Mouse (Mus musculus): ENCODE measurements around the gene Pnlip.

The Pnlip gene

DNA sequence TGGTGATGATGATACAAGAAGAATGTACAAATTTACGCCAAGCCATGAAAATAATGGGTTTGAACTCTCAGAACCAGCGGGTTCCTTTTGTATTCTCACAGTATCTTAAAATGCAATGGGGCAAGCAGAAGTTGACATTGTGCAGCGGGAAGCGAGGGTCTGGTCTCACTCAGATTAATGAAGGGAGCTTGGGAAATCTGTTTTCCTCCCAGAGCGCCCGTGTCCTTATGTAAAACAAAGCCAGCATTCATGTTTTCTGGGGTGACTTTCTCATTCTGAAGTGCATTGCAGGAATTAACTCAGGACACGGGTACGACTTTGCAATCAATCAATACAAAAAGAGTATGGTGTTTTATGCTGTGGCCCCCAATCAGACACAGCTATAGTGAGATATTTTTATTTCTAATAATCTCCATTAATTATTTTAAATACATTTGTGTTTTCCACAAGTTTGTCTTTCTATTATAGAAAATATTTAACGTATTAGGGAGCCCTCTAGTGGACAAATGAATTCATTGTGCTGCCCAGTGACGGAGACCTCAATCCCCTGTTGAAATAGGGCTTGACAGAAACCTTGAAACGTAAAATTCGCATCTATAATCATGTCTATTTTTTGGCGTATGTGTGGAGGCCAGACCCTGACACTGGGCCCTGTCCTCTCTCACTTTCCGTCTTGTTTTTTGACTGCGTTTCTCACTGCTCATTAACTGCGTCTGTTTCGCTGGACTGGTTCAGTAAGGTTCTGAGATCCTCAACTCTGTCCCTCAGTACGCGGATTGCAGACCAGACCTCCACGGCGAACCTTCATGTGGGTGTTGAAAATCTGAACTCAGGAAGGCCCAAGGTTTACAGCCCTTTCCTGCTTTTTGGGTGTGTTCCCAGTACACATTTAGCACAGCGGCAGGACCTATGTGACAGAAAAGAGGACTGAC, 24.6 kb upstream of the Pnlip start:
- TF ChIP-seq POU5F1 (IDR thresholded peaks at IDR 0.05; ENCODE audit: borderline replicate concordance, low read length), result no peak
- peak; percentile 68 for TF ChIP-seq CTCF (conservative IDR thresholded peaks at IDR 0.05; ENCODE audit: low read length)
- Histone ChIP-seq H3K9me3 (ENCODE audit: low read length) (peaks cover 10% of the 10 kb centered on the region), H3K27me3 (ENCODE audit: insufficient read depth, low read length) (peaks cover 2% of the 10 kb centered on the region; the same call in 1 of the 2 replicates), H3K4me1 (replicated peaks; ENCODE audit: low read depth, low read length) (peaks cover 7% of the 10 kb centered on the region; the same call in 1 of the 2 replicates), H3K36me3 (ENCODE audit: insufficient read depth, low read length) (no peaks in the 10 kb centered on the region), H3K4me3 (replicated peaks; ENCODE audit: low read length) (no peak overlapping the region)

- no peaks in the 10 kb centered on the region for H3K36me3 ChIP-seq (ENCODE audit: insufficient read depth, low read length)
- H3K27me3 ChIP-seq (ENCODE audit: insufficient read depth, low read length), result peaks cover 2% of the 10 kb centered on the region; the same call in 1 of the 2 replicates
- peaks cover 7% of the 10 kb centered on the region; the same call in 1 of the 2 replicates for H3K4me1 ChIP-seq (replicated peaks; ENCODE audit: low read depth, low read length)
- TF ChIP-seq NANOG (IDR thresholded peaks at IDR 0.05; ENCODE audit: borderline replicate concordance, low read length), result no peak
- H3K9me3 ChIP-seq (ENCODE audit: low read length), result no peaks in the 10 kb centered on the region
- H3K4me3 ChIP-seq (replicated peaks; ENCODE audit: low read length), result no peak overlapping the region
Measured at GRCm38 (mm10) chr19:58629351-58629773, 22.9 kb upstream of the Pnlip start.

DNA sequence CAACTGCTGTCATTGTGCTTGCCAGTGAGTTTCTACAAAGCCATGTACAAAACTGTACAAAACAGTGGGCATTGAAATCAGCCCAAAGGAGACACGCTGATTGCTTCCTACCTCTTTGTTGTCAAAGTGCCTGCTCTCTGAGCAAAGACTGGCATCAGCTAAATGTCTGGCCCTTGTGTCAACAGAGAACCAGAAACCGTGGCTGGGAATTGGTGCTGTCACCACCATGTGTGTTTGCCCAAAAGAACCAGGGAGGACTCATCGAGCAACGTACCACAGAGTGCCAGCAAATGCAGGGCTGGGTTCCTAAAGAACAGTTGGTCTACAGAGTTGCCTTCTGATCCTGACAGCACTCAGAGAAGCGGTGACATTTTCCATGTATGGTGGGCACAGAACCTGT, 2.3 kb upstream of the Pnlip start:
- Histone ChIP-seq H3K27me3 (ENCODE audit: insufficient read depth, low read length) (no peaks in the 10 kb centered on the region), H3K36me3 (ENCODE audit: insufficient read depth, low read length) (no peaks in the 10 kb centered on the region), H3K4me1 (replicated peaks; ENCODE audit: low read depth, low read length) (no peaks in the 10 kb centered on the region), H3K4me3 (replicated peaks; ENCODE audit: low read length) (no peak overlapping the region), H3K9me3 (ENCODE audit: low read length) (0 out of 2 replicates have a peak, but pooled peaks cover 3% of the 10 kb centered on the region)
- no peak for TF ChIP-seq NANOG (IDR thresholded peaks at IDR 0.05; ENCODE audit: borderline replicate concordance, low read length)
- TF ChIP-seq CTCF (conservative IDR thresholded peaks at IDR 0.05; ENCODE audit: low read length), result no peak
- TF ChIP-seq POU5F1 (IDR thresholded peaks at IDR 0.05; ENCODE audit: borderline replicate concordance, low read length), result no peak

DNA sequence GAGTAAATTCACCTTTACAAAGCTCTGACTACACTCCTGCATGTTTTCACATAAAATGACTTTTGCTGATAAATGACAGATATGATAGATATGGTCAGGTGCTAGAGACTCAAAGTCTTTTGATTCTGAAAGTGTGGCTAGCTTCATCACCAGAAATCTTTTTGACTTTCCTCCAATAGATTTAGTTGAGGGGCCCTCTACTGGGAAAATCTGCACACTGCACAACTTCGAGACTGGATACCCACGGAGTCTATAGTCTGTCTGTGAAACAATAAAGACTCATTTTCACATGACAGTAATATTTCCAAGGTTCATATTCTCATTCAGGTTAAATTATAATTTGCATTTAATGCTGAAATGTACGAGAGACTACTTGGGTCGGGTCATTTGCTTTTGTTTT, 9.8 kb downstream of the Pnlip start:
- no peak for TF ChIP-seq NANOG (IDR thresholded peaks at IDR 0.05; ENCODE audit: borderline replicate concordance, low read length)
- TF ChIP-seq CTCF (conservative IDR thresholded peaks at IDR 0.05; ENCODE audit: low read length), result peak; percentile 39
- no peaks in the 10 kb centered on the region for H3K36me3 ChIP-seq (ENCODE audit: insufficient read depth, low read length)
- H3K4me3 ChIP-seq (replicated peaks; ENCODE audit: low read length), result no peak overlapping the region
- no peaks in the 10 kb centered on the region for H3K9me3 ChIP-seq (ENCODE audit: low read length)
- no peaks in the 10 kb centered on the region for H3K4me1 ChIP-seq (replicated peaks; ENCODE audit: low read depth, low read length)
- H3K27me3 ChIP-seq (ENCODE audit: insufficient read depth, low read length), result no peaks in the 10 kb centered on the region

GRCm38 (mm10) chr19:58663317-58663716, 11.0 kb downstream of the Pnlip start:
- H3K9me3 ChIP-seq (ENCODE audit: low read length), result no peaks in the 10 kb centered on the region
- no peaks in the 10 kb centered on the region for H3K36me3 ChIP-seq (ENCODE audit: insufficient read depth, low read length)
- H3K4me1 ChIP-seq (replicated peaks; ENCODE audit: low read depth, low read length), result no peaks in the 10 kb centered on the region
- no peak for TF ChIP-seq CTCF (conservative IDR thresholded peaks at IDR 0.05; ENCODE audit: low read length)
- TF ChIP-seq NANOG (IDR thresholded peaks at IDR 0.05; ENCODE audit: borderline replicate concordance, low read length), result no peak
- TF ChIP-seq POU5F1 (IDR thresholded peaks at IDR 0.05; ENCODE audit: borderline replicate concordance, low read length), result no peak
- no peak overlapping the region for H3K4me3 ChIP-seq (replicated peaks; ENCODE audit: low read length)
- H3K27me3 ChIP-seq (ENCODE audit: insufficient read depth, low read length), result no peaks in the 10 kb centered on the region

GRCm38 (mm10) chr19:58664901-58665300, 12.6 kb downstream of the Pnlip start:
- no peaks in the 10 kb centered on the region for H3K9me3 ChIP-seq (ENCODE audit: low read length)

DNA sequence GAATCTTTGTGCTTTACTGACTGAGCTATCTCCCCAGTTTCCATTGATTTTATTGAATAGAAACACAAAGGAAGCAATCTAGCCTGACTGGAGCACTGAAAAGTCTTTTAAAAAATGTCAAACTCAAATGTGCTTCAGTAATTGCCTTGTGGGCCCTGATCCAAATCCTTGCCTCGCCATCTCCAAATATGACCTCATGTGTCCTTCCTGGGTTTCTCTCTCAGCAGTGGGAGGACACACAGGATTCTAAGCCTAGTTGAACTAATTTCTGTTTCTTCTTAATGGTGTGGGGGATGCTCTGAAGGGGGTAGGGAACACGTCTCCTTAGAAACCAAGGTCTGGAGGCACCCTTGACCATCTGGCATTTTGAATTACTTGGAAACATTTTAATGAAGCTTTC, 22.3 kb downstream of the Pnlip start:
- no peaks in the 10 kb centered on the region for H3K4me1 ChIP-seq (replicated peaks; ENCODE audit: low read depth, low read length)
- no peaks in the 10 kb centered on the region for H3K9me3 ChIP-seq (ENCODE audit: low read length)
- no peak overlapping the region for H3K4me3 ChIP-seq (replicated peaks; ENCODE audit: low read length)
- H3K27me3 ChIP-seq (ENCODE audit: insufficient read depth, low read length), result no peaks in the 10 kb centered on the region
- no peaks in the 10 kb centered on the region for H3K36me3 ChIP-seq (ENCODE audit: insufficient read depth, low read length)
- TF ChIP-seq POU5F1 (IDR thresholded peaks at IDR 0.05; ENCODE audit: borderline replicate concordance, low read length) (no peak), NANOG (IDR thresholded peaks at IDR 0.05; ENCODE audit: borderline replicate concordance, low read length) (no peak), CTCF (conservative IDR thresholded peaks at IDR 0.05; ENCODE audit: low read length) (no peak)

More at GRCm38 (mm10) chr19:58664901-58665300, 12.6 kb downstream of the Pnlip start:
- no peaks in the 10 kb centered on the region for H3K36me3 ChIP-seq (ENCODE audit: insufficient read depth, low read length)
- no peaks in the 10 kb centered on the region for H3K4me1 ChIP-seq (replicated peaks; ENCODE audit: low read depth, low read length)
- H3K27me3 ChIP-seq (ENCODE audit: insufficient read depth, low read length), result no peaks in the 10 kb centered on the region
- TF ChIP-seq NANOG (IDR thresholded peaks at IDR 0.05; ENCODE audit: borderline replicate concordance, low read length) (no peak), CTCF (conservative IDR thresholded peaks at IDR 0.05; ENCODE audit: low read length) (no peak), POU5F1 (IDR thresholded peaks at IDR 0.05; ENCODE audit: borderline replicate concordance, low read length) (no peak)
- no peak overlapping the region for H3K4me3 ChIP-seq (replicated peaks; ENCODE audit: low read length)

DNA sequence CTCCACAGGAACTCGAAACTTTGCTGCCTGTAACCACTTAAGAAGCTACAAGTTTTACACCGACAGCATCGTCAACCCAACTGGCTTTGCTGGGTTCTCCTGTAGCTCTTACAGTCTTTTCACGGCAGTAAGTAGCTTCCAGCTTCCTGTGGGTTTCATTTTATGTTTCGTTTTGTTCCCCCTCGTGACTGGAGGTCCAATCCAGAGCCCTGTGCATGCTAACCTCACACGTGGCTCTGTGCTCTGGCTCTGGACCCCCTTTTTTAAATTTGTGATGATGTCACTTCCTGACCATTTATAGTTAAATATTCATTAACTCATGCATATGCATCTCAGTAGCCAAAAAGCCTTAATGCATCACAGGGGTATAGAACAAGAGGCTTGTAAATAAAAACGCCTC, 24.8 kb downstream of the Pnlip start:
- Histone ChIP-seq H3K36me3 (ENCODE audit: insufficient read depth, low read length) (no peaks in the 10 kb centered on the region), H3K4me1 (replicated peaks; ENCODE audit: low read depth, low read length) (no peaks in the 10 kb centered on the region), H3K27me3 (ENCODE audit: insufficient read depth, low read length) (no peaks in the 10 kb centered on the region), H3K4me3 (replicated peaks; ENCODE audit: low read length) (no peak overlapping the region), H3K9me3 (ENCODE audit: low read length) (no peaks in the 10 kb centered on the region)
- TF ChIP-seq POU5F1 (IDR thresholded peaks at IDR 0.05; ENCODE audit: borderline replicate concordance, low read length), result no peak
- no peak for TF ChIP-seq NANOG (IDR thresholded peaks at IDR 0.05; ENCODE audit: borderline replicate concordance, low read length)
- TF ChIP-seq CTCF (conservative IDR thresholded peaks at IDR 0.05; ENCODE audit: low read length), result no peak

All from E14TG2a.4 (cell line).